Mouse (Mus musculus): ENCODE measurements around the gene Crxos.

GRCm38 (mm10) chr7:15952416-15952815, 70.0 kb downstream of the Crxos start:
- no peak for TF ChIP-seq CTCF (IDR thresholded peaks at IDR 0.05; ENCODE audit: borderline replicate concordance, control insufficient read depth, extremely low read depth, insufficient read depth, low read length, poor library complexity)
- TF ChIP-seq POLR2A (IDR thresholded peaks at IDR 0.05; ENCODE audit: control insufficient read depth, extremely low read depth, insufficient read depth, low read length, poor library complexity): no peak
